Mouse (Mus musculus) olfactory bulb, adult 2 months (tissue): ENCODE data around the gene Bmpr1a.

ENCODE experiments used
- CTCF ChIP-seq: fragments of 200-500 bp; IDR thresholded peaks from 2 replicates; pipeline ENCODE4 v1.5.1; 2012; ENCODE audit warnings: low read depth, mild to moderate bottlenecking, low read length, moderate library complexity; ENCODE audit not compliant: insufficient read depth
- POLR2A ChIP-seq: fragments of 200-500 bp; IDR thresholded peaks from 2 replicates; pipeline ENCODE4 v1.6.1; 2012; ENCODE audit warnings: mild to moderate bottlenecking, low read depth, low read length, moderate library complexity; ENCODE audit not compliant: insufficient read depth

DNA sequence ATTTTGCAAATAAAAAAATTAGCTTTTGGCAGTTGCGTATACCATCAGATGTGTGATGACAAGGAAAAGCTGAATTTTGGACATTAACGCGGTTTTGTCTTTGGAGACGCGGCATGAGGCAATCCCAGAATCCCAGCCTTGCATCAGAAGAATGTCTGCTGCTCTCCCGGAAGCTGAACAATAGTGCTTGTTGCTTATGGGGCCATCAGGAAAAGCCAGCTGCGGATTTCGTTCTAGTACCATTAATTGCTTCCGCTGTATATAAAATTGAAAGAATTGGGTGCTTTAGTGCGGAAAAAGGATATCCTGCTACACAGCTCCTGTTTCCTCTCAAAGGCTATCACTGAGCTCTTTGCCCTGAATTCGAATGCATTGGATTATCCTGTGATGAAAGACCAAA lies 8.8 kb upstream of the Bmpr1a start:
- TF ChIP-seq POLR2A: no peak
- no peak for TF ChIP-seq CTCF
